Mouse (Mus musculus): ENCODE data around the gene Kansl1.

Gene Kansl1

DNA sequence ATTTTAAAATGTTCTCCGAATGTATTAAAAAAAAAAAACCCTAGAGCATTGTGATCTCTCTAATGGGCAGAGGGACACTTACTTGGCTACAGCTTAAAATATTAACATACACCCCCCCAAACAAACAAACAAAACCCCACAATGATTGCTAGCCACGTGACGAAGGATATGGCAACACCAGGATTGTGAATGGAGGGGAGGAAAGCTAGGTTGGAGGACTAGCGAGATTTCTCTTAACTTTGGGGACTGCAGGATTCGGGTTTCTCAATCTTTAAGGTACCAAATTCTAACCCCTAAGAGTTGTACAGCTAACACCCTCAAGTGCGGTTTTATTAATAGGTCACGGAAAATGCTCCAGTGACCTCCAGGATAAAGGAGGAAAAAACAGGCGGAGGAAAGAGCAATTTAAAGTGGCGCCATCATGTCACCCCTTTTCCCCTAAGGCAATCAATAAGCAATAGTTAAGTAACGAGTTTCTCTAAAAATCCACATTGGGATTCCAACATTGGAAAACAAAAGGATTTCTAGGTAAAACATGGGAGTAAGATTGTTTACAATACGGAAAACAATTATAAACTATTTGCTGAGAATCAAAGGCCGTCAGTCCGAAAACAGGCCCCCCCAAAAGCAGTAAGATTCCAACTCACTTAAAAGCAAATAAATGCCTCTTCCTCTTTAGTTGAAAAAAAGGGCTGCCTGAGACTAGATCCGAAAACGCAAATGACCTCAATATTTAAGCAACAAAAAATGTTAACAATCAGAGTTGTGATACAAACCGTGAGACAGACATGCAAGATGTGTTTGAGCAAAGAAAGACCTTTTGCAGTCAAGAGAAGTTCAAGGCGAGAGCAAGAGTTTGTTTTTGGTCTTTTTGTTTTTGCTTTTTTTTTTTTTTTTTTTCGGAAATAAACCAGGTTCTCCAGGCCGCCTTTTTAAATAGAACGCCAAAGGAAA, 27.9 kb downstream of the Kansl1 start:
- CTCF ChIA-PET: interaction anchor here (0.7 kb wide), 2 partner anchors 13 to 29 kb away, joined by 3 to 7 read pairs; no protein-coding TSS in a partner anchor

GRCm38 (mm10) chr11:104439703-104440102, 29.0 kb downstream of the Kansl1 start:
- CTCF ChIA-PET: interaction anchor here (0.7 kb wide), 1 partner anchor 169 kb away, joined by 10 read pairs; no protein-coding TSS in a partner anchor

DNA sequence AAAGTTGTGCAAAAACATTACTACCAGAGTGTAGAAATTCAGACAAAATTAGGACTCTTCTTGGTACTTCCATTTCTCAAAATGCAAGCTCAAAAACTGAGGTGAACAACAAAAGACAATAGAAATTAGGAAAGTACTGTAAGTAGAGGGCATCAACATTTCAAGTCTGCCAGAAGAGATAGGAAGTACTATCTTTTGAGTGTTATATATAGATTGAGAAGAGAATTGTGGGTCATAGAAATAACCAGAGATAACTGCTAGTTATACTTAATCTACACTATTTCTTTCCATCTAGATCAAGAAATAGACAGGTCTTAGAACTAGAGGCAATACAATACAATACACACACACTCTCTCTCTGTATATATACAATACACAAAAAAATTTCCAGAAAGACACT, 30.2 kb downstream of the Kansl1 start:
- CTCF ChIA-PET: interaction anchor here (1.1 kb wide), 1 partner anchor 18 kb away, joined by 3 read pairs; no protein-coding TSS in a partner anchor

GRCm38 (mm10) chr11:104436394-104436954, 32.2 kb downstream of the Kansl1 start:
- CTCF ChIA-PET: no interaction called here

GRCm38 (mm10) chr11:104435753-104436152, 32.9 kb downstream of the Kansl1 start:
- CTCF ChIA-PET: interaction anchor here (1.0 kb wide), 1 partner anchor 9 kb away, joined by 3 read pairs; no protein-coding TSS in a partner anchor

- CTCF ChIA-PET: interaction anchor here (1.0 kb wide), 1 partner anchor 8 kb away, joined by 3 read pairs; no protein-coding TSS in a partner anchor
Measured at GRCm38 (mm10) chr11:104435141-104435540, 33.5 kb downstream of the Kansl1 start.

DNA sequence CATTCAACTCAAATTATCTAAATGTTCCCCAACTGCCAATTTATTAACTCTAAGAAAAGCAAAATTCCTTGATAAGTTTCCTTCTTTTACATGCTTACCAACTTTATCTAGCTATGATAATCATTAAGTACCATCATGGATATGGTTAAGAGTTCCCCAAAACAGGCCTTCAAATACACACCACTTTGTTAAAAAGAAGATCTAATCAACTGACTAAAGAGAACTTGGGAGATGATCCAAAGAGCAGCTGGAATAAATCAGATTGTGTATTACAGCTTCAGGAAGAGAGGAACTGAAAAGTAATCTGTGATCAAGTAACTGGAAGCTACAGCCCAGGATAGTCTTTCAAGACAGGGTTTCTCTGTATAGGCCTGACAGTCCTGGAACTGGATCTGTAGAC, 36.4 kb downstream of the Kansl1 start:
- CTCF ChIA-PET: interaction anchor here (1.0 kb wide), 1 partner anchor 17 kb away, joined by 3 read pairs; no protein-coding TSS in a partner anchor

DNA sequence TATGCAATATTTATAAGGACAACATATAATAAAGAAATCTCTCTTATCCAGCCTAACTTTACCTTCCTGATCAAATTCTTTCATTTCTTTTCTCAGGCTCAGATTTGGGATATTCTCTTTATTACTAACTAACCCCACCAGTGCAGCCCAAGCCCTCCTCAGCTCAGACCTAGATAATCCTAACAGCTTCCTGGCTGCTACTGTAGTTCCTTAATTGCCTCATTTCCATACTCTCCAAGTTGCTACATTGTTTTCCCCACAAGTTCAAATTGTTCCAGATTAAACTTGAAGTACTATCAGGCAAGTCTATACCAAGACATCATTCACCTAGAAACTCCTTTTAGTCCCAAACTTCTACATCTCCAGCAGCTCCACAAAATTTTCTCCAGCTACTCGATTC, 36.9 kb downstream of the Kansl1 start:
- CTCF ChIA-PET: interaction anchor here (1.0 kb wide), 1 partner anchor 17 kb away, joined by 3 read pairs; no protein-coding TSS in a partner anchor

DNA sequence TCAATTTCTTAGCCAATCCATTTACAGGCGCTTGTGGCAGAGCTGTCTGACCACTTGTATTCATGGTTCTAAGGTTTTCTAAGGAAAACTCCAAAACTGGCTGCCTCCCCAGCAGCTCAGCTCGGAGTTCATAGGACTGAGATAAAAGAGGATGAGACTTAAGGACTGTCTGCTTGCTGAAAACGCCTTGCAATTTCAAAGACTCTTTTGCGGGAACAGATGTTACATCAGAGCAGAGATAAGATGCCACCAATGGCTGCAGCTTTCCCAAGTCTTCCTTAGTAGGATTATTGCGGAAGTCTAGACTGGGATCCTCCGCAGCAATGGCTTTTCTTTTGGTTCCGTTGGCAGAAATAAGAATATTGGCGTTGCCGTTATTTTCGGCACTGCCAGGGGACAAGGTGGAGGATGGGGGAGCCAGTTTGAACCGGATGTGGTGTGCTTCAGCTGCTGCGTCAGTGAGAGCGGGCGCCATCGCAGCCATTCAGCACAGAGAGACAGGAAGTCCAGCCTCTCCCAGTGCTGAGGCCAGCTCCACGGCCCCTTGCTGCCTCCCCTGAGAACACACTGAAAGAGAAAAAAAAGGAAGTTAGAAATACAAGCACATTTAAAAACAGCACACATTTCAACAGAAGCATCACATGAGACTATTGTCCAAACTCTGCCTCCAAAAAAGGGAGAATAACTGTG, 43.8 kb downstream of the Kansl1 start:
- CTCF ChIA-PET: interaction anchor here (0.6 kb wide), 1 partner anchor 109 kb away, joined by 7 read pairs; no protein-coding TSS in a partner anchor

GRCm38 (mm10) chr11:104412254-104412653, 56.4 kb downstream of the Kansl1 start:
- CTCF ChIA-PET: interaction anchor here (0.5 kb wide), 1 partner anchor 29 kb away, joined by 7 read pairs; no protein-coding TSS in a partner anchor

- CTCF ChIA-PET: interaction anchor here (0.6 kb wide), 1 partner anchor 30 kb away, joined by 11 read pairs; no protein-coding TSS in a partner anchor
Measured at GRCm38 (mm10) chr11:104407391-104407790, 61.3 kb downstream of the Kansl1 start.

DNA sequence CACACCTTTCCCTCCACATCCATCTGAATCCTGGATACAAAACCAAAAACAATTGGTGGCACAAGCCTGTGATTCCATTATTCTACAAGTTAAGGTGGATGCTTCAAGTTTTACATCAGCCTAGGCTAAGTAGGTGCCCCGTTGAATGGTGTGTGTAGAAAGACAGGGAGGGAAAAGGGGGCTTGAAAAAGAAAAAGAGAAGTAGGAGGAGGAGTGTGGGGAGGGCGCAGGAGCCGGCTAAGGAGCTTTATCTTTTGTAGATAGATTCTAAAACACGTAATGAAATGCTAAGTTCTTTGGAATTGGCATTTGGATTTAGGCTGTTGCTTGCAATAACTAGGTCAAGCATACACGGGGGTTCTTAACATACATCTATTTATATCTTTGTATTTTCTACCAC, 67.7 kb downstream of the Kansl1 start:
- CTCF ChIA-PET: no interaction called here

DNA sequence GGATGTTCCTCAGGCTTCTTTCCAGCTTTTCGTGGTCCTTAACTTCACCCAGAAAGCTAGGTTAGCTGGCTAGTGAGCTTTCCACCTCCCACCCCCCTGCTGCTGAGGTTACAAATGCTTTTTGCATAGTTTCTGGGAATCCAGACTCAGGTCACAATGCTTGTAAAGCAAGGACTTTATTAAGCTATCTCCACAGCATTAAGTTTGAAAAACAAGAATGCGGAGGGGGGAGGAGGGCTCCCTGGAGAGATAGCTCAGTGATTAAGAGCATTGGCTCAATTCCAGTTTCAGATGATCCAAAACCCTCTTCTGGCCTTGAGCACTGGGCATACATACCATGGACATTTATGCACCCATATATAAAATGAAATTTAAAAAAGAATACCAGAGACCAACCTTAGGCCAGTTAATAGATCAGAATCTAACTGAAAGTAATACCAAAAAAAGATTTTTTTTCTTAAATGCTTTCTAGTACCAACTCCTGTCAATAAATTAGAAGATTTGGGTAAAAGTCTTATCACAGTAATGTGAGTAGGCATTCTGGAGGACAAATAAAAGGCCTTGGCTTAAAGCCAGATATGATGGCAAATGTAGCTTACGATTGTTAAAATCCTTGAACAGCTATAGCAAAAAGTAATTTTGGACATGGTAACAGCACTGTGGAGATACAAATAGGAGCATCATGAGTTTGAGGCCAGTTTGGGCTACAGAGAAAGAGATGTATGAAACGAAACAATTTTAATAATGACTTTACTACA, 69.0 kb downstream of the Kansl1 start:
- CTCF ChIA-PET: no interaction called here

- CTCF ChIA-PET: no interaction called here
Measured at GRCm38 (mm10) chr11:104395648-104396047, 73.0 kb downstream of the Kansl1 start.

- CTCF ChIA-PET: no interaction called here
Measured at GRCm38 (mm10) chr11:104393196-104393595, 75.5 kb downstream of the Kansl1 start.

DNA sequence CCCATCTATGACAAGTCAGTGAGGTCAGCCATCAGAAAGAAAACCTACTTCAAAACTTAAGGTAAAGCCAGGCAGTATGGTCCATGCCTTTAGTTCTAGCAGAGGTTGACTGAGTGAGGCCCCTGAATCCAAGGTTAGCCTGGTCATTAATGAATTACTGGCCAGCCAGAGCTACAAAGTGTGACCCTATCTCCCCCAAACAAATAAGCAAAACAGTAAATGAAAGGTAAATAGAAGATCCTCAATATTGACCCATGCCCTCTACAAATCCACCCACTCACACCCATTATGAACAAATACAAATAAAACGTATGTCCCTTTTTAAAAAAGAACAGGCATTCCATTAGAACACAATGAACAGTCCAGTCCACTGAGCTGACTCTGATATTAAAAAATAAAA, 76.5 kb downstream of the Kansl1 start:
- CTCF ChIA-PET: no interaction called here

DNA sequence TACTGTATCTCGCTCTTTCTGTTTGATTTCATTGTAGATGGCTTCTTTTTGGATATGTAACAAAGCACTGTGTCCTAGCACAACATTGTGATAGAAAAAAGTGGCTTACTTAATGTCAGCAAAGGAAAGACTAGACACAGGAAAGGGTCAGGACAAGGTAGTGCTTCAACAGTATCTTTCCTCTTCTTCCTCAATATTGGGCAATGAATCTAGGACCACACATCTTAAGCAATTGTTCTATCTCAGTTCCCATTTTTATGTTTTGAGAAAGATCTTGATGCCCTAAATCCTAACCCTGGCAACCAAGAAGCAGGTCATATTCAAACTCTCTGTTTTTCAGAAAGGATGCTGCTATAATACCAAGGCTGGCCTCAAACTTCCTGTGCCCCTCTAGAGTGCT, 81.4 kb downstream of the Kansl1 start:
- CTCF ChIA-PET: no interaction called here

- CTCF ChIA-PET: interaction anchor here (0.6 to 0.7 kb wide), 2 partner anchors 69 to 169 kb away, joined by 4 to 6 read pairs; no protein-coding TSS in a partner anchor
Measured at GRCm38 (mm10) chr11:104386595-104386994, 82.1 kb downstream of the Kansl1 start.

DNA sequence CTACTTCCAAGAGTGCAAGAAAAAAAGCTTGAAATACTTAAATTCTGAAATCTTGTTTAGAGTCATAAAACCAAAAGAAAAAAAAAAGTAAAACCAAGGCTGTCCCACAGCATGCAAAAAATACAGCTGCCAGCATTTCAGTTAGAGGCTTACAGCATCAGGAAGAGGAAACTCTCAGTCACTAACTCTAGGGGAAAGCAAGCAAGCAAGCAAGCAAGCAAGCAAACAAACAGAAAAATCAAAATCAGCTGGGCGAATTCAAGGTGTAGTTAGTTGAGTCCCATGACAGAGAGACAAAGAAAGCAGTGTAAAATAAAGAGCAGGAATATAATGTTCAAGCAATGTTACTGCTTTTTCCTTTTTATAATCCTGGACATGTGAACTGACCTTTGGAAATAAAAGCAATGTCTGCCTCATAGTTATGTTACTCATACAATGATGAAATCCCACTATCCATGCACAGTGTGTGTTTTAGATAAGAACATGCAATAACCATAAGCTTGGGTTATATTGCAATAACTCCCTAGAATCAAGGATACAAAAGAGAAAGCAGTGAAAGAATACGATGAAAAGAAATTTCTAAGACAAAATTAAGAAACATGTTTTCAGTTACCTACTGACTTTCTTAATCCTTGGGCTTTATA, 85.4 kb downstream of the Kansl1 start:
- CTCF ChIA-PET: interaction anchor here (0.6 to 1.1 kb wide), 4 partner anchors 11 to 28 kb away, joined by 4 to 8 read pairs (median 6); no protein-coding TSS in a partner anchor

DNA sequence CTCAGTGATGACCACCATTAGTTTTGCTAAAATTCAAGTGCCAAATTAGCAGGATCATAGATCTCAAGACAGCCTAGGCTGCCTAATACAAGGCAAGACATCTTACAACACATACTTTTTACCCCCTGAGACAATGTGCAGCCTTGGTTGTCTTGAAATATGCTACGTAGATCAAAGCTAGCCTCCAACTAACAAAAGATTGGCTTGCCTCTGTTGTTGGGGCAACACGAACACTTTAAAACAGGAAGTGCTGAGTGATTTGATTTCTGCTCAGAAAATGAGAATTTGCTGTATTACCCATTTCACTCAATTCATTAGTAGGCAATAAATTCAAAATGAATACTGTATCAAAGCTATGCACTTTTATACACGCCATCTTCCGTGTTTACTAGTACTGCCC, 86.8 kb downstream of the Kansl1 start:
- CTCF ChIA-PET: interaction anchor here (1.1 kb wide), 1 partner anchor 19 kb away, joined by 4 read pairs; no protein-coding TSS in a partner anchor

All from spleen, embryonic (tissue).